Mouse (Mus musculus) limb, embryonic 14.5 days (tissue): ENCODE measurements at regions not wholly inside any gene's neighbourhood (a gene's known extent, or its start where the extent isn't known, plus 50 kb on each side); places are given as distances from the start of the nearest gene placed in this dataset.

Experiments
- ATAC-seq: fragments of 200-750 bp; cut with Nextera tagmentation; 2 replicates; pipeline ENCODE4 v1.8.0; 2017; ENCODE audit warnings: low read depth, moderate number of reproducible peaks, moderate TSS enrichment; ENCODE audit not compliant: low FRiP score
- DNase-seq: peaks from one replicate; pipeline ENCODE4 v3.0.0-alpha.2; 2015; ENCODE audit warnings: low spot score
- H3K27ac ChIP-seq: fragments of 300-500 bp; sonication (generic); replicated peaks from 2 replicates; pipeline ENCODE4 v1.5.1; 2014; ENCODE audit warnings: low read depth, mild to moderate bottlenecking, low read length, moderate library complexity, mixed read lengths
- H3K27me3 ChIP-seq: fragments of 300-500 bp; sonication (generic); 2 replicates; pipeline ENCODE4 v1.6.1; 2014; ENCODE audit warnings: low read length, mixed read lengths; ENCODE audit not compliant: control insufficient read depth, insufficient read depth
- H3K36me3 ChIP-seq: fragments of 300-500 bp; sonication (generic); 2 replicates; pipeline ENCODE4 v1.6.1; 2014; ENCODE audit warnings: mild to moderate bottlenecking, low read length, moderate library complexity, mixed read lengths; ENCODE audit not compliant: control insufficient read depth, insufficient read depth
- H3K4me1 ChIP-seq: fragments of 300-500 bp; sonication (generic); 2 replicates; pipeline ENCODE4 v1.6.1; 2014; ENCODE audit warnings: antibody characterized with exemption, low read length, mixed read lengths; ENCODE audit not compliant: control insufficient read depth, insufficient read depth
- H3K4me2 ChIP-seq: fragments of 300-500 bp; sonication (generic); replicated peaks from 2 replicates; pipeline ENCODE4 v1.6.1; 2014; ENCODE audit warnings: low read depth, mild to moderate bottlenecking, low read length, moderate library complexity; ENCODE audit not compliant: severe bottlenecking
- H3K4me3 ChIP-seq: fragments of 300-500 bp; sonication (generic); replicated peaks from 2 replicates; pipeline ENCODE4 v1.5.1; 2014; ENCODE audit warnings: low read length
- H3K9ac ChIP-seq: fragments of 300-500 bp; sonication (generic); 2 replicates; pipeline ENCODE4 v1.6.1; 2014; ENCODE audit warnings: mild to moderate bottlenecking, low read depth, low read length, moderate library complexity; ENCODE audit not compliant: severe bottlenecking
- H3K9me3 ChIP-seq: fragments of 300-500 bp; sonication (generic); 2 replicates; pipeline ENCODE4 v1.6.1; 2016; ENCODE audit warnings: low read length; ENCODE audit not compliant: control insufficient read depth
- POLR2A ChIP-seq: fragments of 200-500 bp; IDR thresholded peaks from 2 replicates; pipeline ENCODE4 v1.8.0; 2012; ENCODE audit warnings: inconsistent platforms, mild to moderate bottlenecking, moderate library complexity, borderline replicate concordance; ENCODE audit not compliant: insufficient read depth, insufficient read length; ENCODE audit errors: extremely low read depth
- WGBS: fragments of 180-500 bp; shearing (Covaris S2); extraction: QIAGEN DNeasy Blood & Tissue Kit; methylation state at CpG from one replicate; pipeline ENCODE4 v1.1.7; 2014; 5-methylcytosine and 5-hydroxymethylcytosine counted together

GRCm38 (mm10) chr1:45732958-45733357, 62.0 kb upstream of the Wdr75 start:
- no peaks in the 10 kb centered on the region for H3K36me3 ChIP-seq
- DNase-seq: no peak
- no peak for TF ChIP-seq POLR2A
- no peak overlapping the region for H3K27ac ChIP-seq
- H3K4me2 ChIP-seq: no peak overlapping the region
- 88% methylated on average over 3 of the region's 3 CpGs for WGBS
- peaks cover 16% of the 10 kb centered on the region for H3K9me3 ChIP-seq
- H3K4me1 ChIP-seq: no peaks in the 10 kb centered on the region
- no peak overlapping the region for H3K9ac ChIP-seq
- H3K4me3 ChIP-seq: no peak overlapping the region
- ATAC-seq: no peak
- no peaks in the 10 kb centered on the region for H3K27me3 ChIP-seq

- no peak for ATAC-seq
- Histone ChIP-seq H3K4me3 (no peak overlapping the region), H3K4me2 (no peak overlapping the region), H3K4me1 (no peaks in the 10 kb centered on the region), H3K27ac (no peak overlapping the region), H3K9ac (no peak overlapping the region), H3K9me3 (peaks cover 11% of the 10 kb centered on the region), H3K27me3 (no peaks in the 10 kb centered on the region), H3K36me3 (no peaks in the 10 kb centered on the region)
- TF ChIP-seq POLR2A: no peak
- WGBS: 67% methylated on average over 1 of the region's 1 CpGs
- DNase-seq: no peak
Measured at GRCm38 (mm10) chr1:45745136-45745535, 49.8 kb upstream of the Wdr75 start.
